16 mouse cellular contexts compared by ENCODE assay signal in the genomic region with DNA sequence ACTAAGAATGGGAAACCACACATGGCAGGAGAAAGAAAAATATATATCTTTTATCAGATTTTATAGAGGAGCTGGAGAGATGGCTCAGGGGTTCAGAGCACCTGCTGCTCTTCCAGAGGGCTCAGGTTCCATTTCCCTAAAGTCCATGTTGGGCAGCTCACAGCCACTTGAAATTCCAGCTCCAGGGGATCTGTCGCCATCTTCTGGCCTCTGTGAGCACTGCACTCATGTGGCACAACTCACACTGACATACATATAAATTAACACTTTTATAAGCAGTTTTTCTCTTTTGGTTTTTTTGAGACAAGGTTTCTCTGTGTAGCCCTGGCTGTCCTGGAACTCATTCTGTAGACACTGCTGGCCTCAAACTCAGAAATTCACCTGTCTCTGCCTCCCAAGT.
A peak's percentile ranks its signal among the peaks of the same experiment; 100 is the strongest.
DNase-seq lines count a peak whose midpoint lies in the region; TF ChIP-seq lines count a peak whose summit lies in the region.
"Had no signal": no experiment of that assay in that cellular context is flagged by ENCODE, and none has a peak within 500 bp of the region (broad histone marks: within the 10 kb centered on the region; RNA-seq: fewer than 3 reads in every experiment).

No protein-coding gene starts in this region.

- in situ Hi-C loops in ES-E14 (cut with MboI; ENCODE audit: low sequenced_read_pairs in 2 of 2, unreplicated experiment in 2 of 2): no loop called here

- no peak for TF ChIP-seq POLR2A in heart, adult 2 months (IDR thresholded peaks at IDR 0.05; ENCODE audit: insufficient read depth, low read depth, low read length)
- TF ChIP-seq POLR2A in lung, adult 2 months (IDR thresholded peaks at IDR 0.05; ENCODE audit: borderline replicate concordance, extremely low read depth, low read depth, low read length): no peak

- no peak for DNase-seq in heart, adult 2 months
- no peak for DNase-seq in heart, postnatal 14 days
- no peak for DNase-seq in lung, adult 2 months
- DNase-seq in lung, adult 18-20 months: no peak
- DNase-seq in ES-E14 (ENCODE audit: low read depth, low spot score): peak; percentile 33
- DNase-seq in splenic B cell, adult 2 months (ENCODE audit: low read depth, low spot score): peak; percentile 9
- DNase-seq in Muller cell, postnatal 12 days (ENCODE audit: inconsistent ontology term): no peak
- no peak for DNase-seq in right cerebral cortex, postnatal 10 days (ENCODE audit: low spot score in 2 of 2)
- DNase-seq: B cell, adult 2 months; cerebellum, adult 11 months; kidney, postnatal 4 days; thymus, adult 18-20 months had no signal

- no peak for TF ChIP-seq EP300 in heart, adult 2 months (IDR thresholded peaks at IDR 0.05; ENCODE audit: insufficient read depth, low read depth, low read length)

- H3K79me2 ChIP-seq in heart, adult 2 months (replicated peaks; ENCODE audit: control insufficient read depth, insufficient read depth, low read length): no peaks in the 10 kb centered on the region

- no peak overlapping the region for H3K27ac ChIP-seq in heart, adult 2 months
- H3K27ac ChIP-seq in ES-E14 (ENCODE audit: insufficient read depth, low read depth, low read length, poor library complexity, severe bottlenecking): no peak overlapping the region
- H3K27ac ChIP-seq: embryonic facial prominence, embryonic 12.5 days; heart, embryonic 13.5 days; hindbrain, embryonic 10.5 days; midbrain, embryonic 15.5 days had no signal

- H3K27me3 ChIP-seq in heart, adult 2 months (ENCODE audit: control insufficient read depth, insufficient read depth, low read length): no peaks in the 10 kb centered on the region
- H3K27me3 ChIP-seq in splenic B cell, adult 2 months (ENCODE audit: control insufficient read depth, insufficient read depth, low read length, poor library complexity, severe bottlenecking): no peaks in the 10 kb centered on the region
- H3K27me3 ChIP-seq: embryonic facial prominence, embryonic 12.5 days; midbrain, embryonic 15.5 days had no signal

- H3K4me3 ChIP-seq in heart, adult 2 months: no peak overlapping the region
- H3K4me3 ChIP-seq in lung, adult 2 months (replicated peaks; ENCODE audit: extremely low read depth, low read depth, low read length): no peak overlapping the region
- no peak overlapping the region for H3K4me3 ChIP-seq in ES-E14 (ENCODE audit: insufficient read depth in 1 of 2, low read depth in 1 of 2, low read length in 2 of 2, poor library complexity in 1 of 2, severe bottlenecking in 1 of 2)
- H3K4me3 ChIP-seq: embryonic facial prominence, embryonic 12.5 days; heart, embryonic 13.5 days; hindbrain, embryonic 10.5 days; midbrain, embryonic 15.5 days had no signal

- intact Hi-C loops in heart, adult 2 months (cut with DNase I): no loop called here
- intact Hi-C loops in heart, postnatal 14 days (cut with DNase I): no loop called here

- 68% methylated on average over 1 of the region's 1 CpGs for WGBS in heart, adult 2 months
- WGBS in lung, adult 2 months: 52% methylated on average over 1 of the region's 1 CpGs

- H3K9ac ChIP-seq in heart, adult 2 months (ENCODE audit: low read depth, low read length): no peak overlapping the region
- H3K9ac ChIP-seq in ES-E14 (ENCODE audit: insufficient read depth, low read depth, low read length, poor library complexity, severe bottlenecking): no peak overlapping the region
- H3K9ac ChIP-seq: embryonic facial prominence, embryonic 12.5 days; heart, embryonic 13.5 days; midbrain, embryonic 15.5 days had no signal

- H3K36me3 ChIP-seq in heart, adult 2 months (ENCODE audit: control insufficient read depth, insufficient read depth, low read length): no peaks in the 10 kb centered on the region
- H3K36me3 ChIP-seq in ES-E14 (ENCODE audit: control insufficient read depth, insufficient read depth, low read length, poor library complexity, severe bottlenecking): no peaks in the 10 kb centered on the region
- H3K36me3 ChIP-seq in splenic B cell, adult 2 months (ENCODE audit: control insufficient read depth, insufficient read depth, low read length, poor library complexity, severe bottlenecking): no peaks in the 10 kb centered on the region
- H3K36me3 ChIP-seq: embryonic facial prominence, embryonic 12.5 days; heart, embryonic 13.5 days; hindbrain, embryonic 10.5 days; midbrain, embryonic 15.5 days had no signal

- H3K9me3 ChIP-seq in ES-E14 (ENCODE audit: control insufficient read depth, insufficient read depth, low read depth, low read length): no peaks in the 10 kb centered on the region
- H3K9me3 ChIP-seq: embryonic facial prominence, embryonic 12.5 days; hindbrain, embryonic 10.5 days; midbrain, embryonic 15.5 days had no signal

- H3K4me1 ChIP-seq in heart, adult 2 months (ENCODE audit: control insufficient read depth, insufficient read depth, low read length): no peaks in the 10 kb centered on the region
- no peaks in the 10 kb centered on the region for H3K4me1 ChIP-seq in lung, adult 2 months (ENCODE audit: control insufficient read depth, insufficient read depth, low read length)
- H3K4me1 ChIP-seq in ES-E14 (ENCODE audit: control insufficient read depth in 2 of 2, insufficient read depth in 2 of 2, low read length in 2 of 2, poor library complexity in 1 of 2): no peaks in the 10 kb centered on the region
- H3K4me1 ChIP-seq: embryonic facial prominence, embryonic 12.5 days; heart, embryonic 13.5 days; hindbrain, embryonic 10.5 days had no signal

- TF ChIP-seq CTCF in heart, adult 2 months (IDR thresholded peaks at IDR 0.05): peak; percentile 30
- 0 out of 2 replicates have a peak, but pooled peaks have one; percentile 7 for TF ChIP-seq CTCF in lung, adult 2 months (IDR thresholded peaks at IDR 0.05; ENCODE audit: insufficient read depth, low read length)

TF ChIP-seq in ES-E14, 5 proteins besides CTCF, POLR2A, EP300 and RAD21:
- TF ChIP-seq HCFC1 (IDR thresholded peaks at IDR 0.05; ENCODE audit: borderline replicate concordance, insufficient read depth, low read length): no peak
- no peak for TF ChIP-seq CHD2 (IDR thresholded peaks at IDR 0.05; ENCODE audit: low read depth, low read length)
- no peak for TF ChIP-seq ZNF384 (IDR thresholded peaks at IDR 0.05; ENCODE audit: low read depth, low read length)
- TF ChIP-seq ZC3H11A (IDR thresholded peaks at IDR 0.05; ENCODE audit: borderline replicate concordance, low read depth, low read length): peak; percentile 33; the same call in 1 of the 2 replicates
- no peak for TF ChIP-seq MAFK (IDR thresholded peaks at IDR 0.05; ENCODE audit: insufficient read depth, low read depth, low read length)

Comparison
In these comparisons a context has a peak if more than half of its experiments do, and no peak if none do; other contexts are left out.
1. DNase-seq: peak in ES-E14 (single experiment) and splenic B cell, adult 2 months (single experiment); none in heart, adult 2 months (0 of 2), heart, postnatal 14 days (0 of 2), lung, adult 2 months (single experiment), lung, adult 18-20 months (0 of 2), Muller cell, postnatal 12 days (single experiment) and right cerebral cortex, postnatal 10 days (0 of 2).